Mouse (Mus musculus): ENCODE data around the gene Dnah11.
A peak's percentile ranks its signal among the peaks of the same experiment; 100 is the strongest.
"Not testable (repeated sequence)": the region's sequence is repeated elsewhere in the genome, so short reads cannot be mapped to it uniquely, and the experiment has no call there.

Gene Dnah11

GRCm38 (mm10) chr12:117973712-117974111 is 225.1 kb downstream of the Dnah11 start:
- DNase-seq (ENCODE audit: low read depth), result no peak

GRCm38 (mm10) chr12:117962698-117963097 is 236.1 kb downstream of the Dnah11 start:
- no peak for DNase-seq (ENCODE audit: low read depth)

GRCm38 (mm10) chr12:117959213-117959612 is 239.6 kb downstream of the Dnah11 start:
- no peak for DNase-seq (ENCODE audit: low read depth)

GRCm38 (mm10) chr12:117946823-117947704 is 251.8 kb downstream of the Dnah11 start:
- peak; percentile 28 for DNase-seq (ENCODE audit: low read depth)

GRCm38 (mm10) chr12:117941947-117942346 is 256.9 kb downstream of the Dnah11 start:
- no peak for DNase-seq (ENCODE audit: low read depth)

GRCm38 (mm10) chr12:117938214-117938613 is 260.6 kb downstream of the Dnah11 start:
- DNase-seq (ENCODE audit: low read depth), result no peak

GRCm38 (mm10) chr12:117932026-117932425 is 266.8 kb downstream of the Dnah11 start:
- peak; percentile 21 for DNase-seq (ENCODE audit: low read depth)

GRCm38 (mm10) chr12:117929768-117930167 is 269.1 kb downstream of the Dnah11 start:
- DNase-seq (ENCODE audit: low read depth), result no peak

- no peak for DNase-seq (ENCODE audit: low read depth)
These were observed 282.8 kb downstream of the Dnah11 start for GRCm38 (mm10) chr12:117915826-117916588.

GRCm38 (mm10) chr12:117914613-117915245 is 284.1 kb downstream of the Dnah11 start:
- no peak for DNase-seq (ENCODE audit: low read depth)

- no peak for DNase-seq (ENCODE audit: low read depth)
These were observed 287.4 kb downstream of the Dnah11 start for GRCm38 (mm10) chr12:117911396-117911795.

GRCm38 (mm10) chr12:117905232-117905840 is 293.5 kb downstream of the Dnah11 start:
- DNase-seq (ENCODE audit: low read depth), result not testable (repeated sequence)

GRCm38 (mm10) chr12:117903671-117904070 is 295.2 kb downstream of the Dnah11 start:
- no peak for DNase-seq (ENCODE audit: low read depth)

GRCm38 (mm10) chr12:117901352-117901751 is 297.5 kb downstream of the Dnah11 start:
- not testable (repeated sequence) for DNase-seq (ENCODE audit: low read depth)

- not testable (repeated sequence) for DNase-seq (ENCODE audit: low read depth)
These were observed 298.0 kb downstream of the Dnah11 start for GRCm38 (mm10) chr12:117900798-117901197.

GRCm38 (mm10) chr12:117887422-117887821 is 311.4 kb downstream of the Dnah11 start:
- DNase-seq (ENCODE audit: low read depth), result no peak

GRCm38 (mm10) chr12:117884627-117885026 is 314.2 kb downstream of the Dnah11 start:
- no peak for DNase-seq (ENCODE audit: low read depth)

- no peak for DNase-seq (ENCODE audit: low read depth)
These were observed 320.5 kb downstream of the Dnah11 start for GRCm38 (mm10) chr12:117878341-117878740.

- DNase-seq (ENCODE audit: low read depth), result no peak
These were observed 326.6 kb downstream of the Dnah11 start for GRCm38 (mm10) chr12:117872265-117872664.

- no peak for DNase-seq (ENCODE audit: low read depth)
These were observed 330.9 kb downstream of the Dnah11 start for GRCm38 (mm10) chr12:117867708-117868564.

GRCm38 (mm10) chr12:117862655-117863054 is 336.2 kb downstream of the Dnah11 start:
- no peak for DNase-seq (ENCODE audit: low read depth)
